Mouse (Mus musculus) stomach, postnatal 0 days (tissue): ENCODE measurements around the gene Cyba.

Experiments used
- CTCF ChIP-seq: IDR thresholded peaks from 2 replicates; pipeline ENCODE4 v1.5.1; 2016; ENCODE audit warnings: antibody characterized with exemption, low read depth, mild to moderate bottlenecking, moderate library complexity
- EP300 ChIP-seq: optimal IDR thresholded peaks from 2 replicates; pipeline ENCODE3; 2016; ENCODE audit warnings: antibody characterized with exemption

DNA sequence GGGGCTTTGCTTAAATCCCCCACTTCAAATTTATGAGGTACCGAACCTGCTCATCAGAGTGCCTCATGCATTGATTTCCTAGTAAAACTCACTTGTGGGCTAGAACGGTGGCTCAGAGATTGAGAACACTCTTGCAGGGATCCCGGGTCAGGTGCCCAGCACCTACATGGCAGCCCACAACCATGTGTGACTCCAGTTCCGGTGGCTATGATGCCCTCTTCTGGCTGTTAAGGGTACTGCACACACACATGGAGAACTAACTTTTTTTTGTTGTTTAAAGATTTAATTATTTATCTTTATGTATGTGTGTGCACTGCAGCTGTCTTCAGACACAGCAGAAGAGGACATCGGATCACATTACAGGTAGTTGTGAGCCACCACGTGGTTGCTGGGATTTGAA lies 2.6 kb upstream of the Cyba start:
- TF ChIP-seq CTCF (peak; percentile 57), EP300 (no peak)
